Mouse (Mus musculus) midbrain, embryonic 14.5 days (tissue): Measurements from ENCODE around the gene Prrc2b. TPM values are rescaled to one million over a fixed set of nuclear protein-coding genes. Genes with fewer than 3 reads are reported as not detected.

Source experiments
- ATAC-seq: fragments of 200-750 bp; cut with Nextera tagmentation; 2 replicates; pipeline ENCODE4 v1.8.0; 2017; ENCODE audit warnings: moderate number of reproducible peaks, moderate library complexity; ENCODE audit not compliant: low FRiP score, low TSS enrichment
- DNase-seq: peaks from one replicate; pipeline ENCODE4 v3.0.0-alpha.2; 2015
- H3K27ac ChIP-seq: fragments of 300-500 bp; sonication (generic); replicated peaks from 2 replicates; pipeline ENCODE4 v1.5.1; 2014; ENCODE audit warnings: mild to moderate bottlenecking, low read depth, low read length, moderate library complexity
- H3K27me3 ChIP-seq: fragments of 300-500 bp; sonication (generic); 2 replicates; pipeline ENCODE4 v1.6.1; 2014; ENCODE audit warnings: low read length, control low read depth, mixed read lengths; ENCODE audit not compliant: control insufficient read depth, insufficient read depth
- H3K36me3 ChIP-seq: fragments of 300-500 bp; sonication (generic); 2 replicates; pipeline ENCODE4 v1.6.1; 2014; ENCODE audit warnings: low read length, control low read depth; ENCODE audit not compliant: control insufficient read depth, insufficient read depth
- H3K4me1 ChIP-seq: fragments of 300-500 bp; sonication (generic); 2 replicates; pipeline ENCODE4 v1.6.1; 2014; ENCODE audit warnings: mild to moderate bottlenecking, antibody characterized with exemption, low read length, control low read depth; ENCODE audit not compliant: control insufficient read depth, insufficient read depth
- H3K4me2 ChIP-seq: fragments of 300-500 bp; sonication (generic); 2 replicates; pipeline ENCODE4 v1.6.1; 2014; ENCODE audit warnings: mild to moderate bottlenecking, low read length, moderate library complexity
- H3K4me3 ChIP-seq: fragments of 300-500 bp; sonication (generic); replicated peaks from 2 replicates; pipeline ENCODE4 v1.5.1; 2014; ENCODE audit warnings: low read depth, low read length
- H3K9ac ChIP-seq: fragments of 300-500 bp; sonication (generic); replicated peaks from 2 replicates; pipeline ENCODE4 v1.6.1; 2014; ENCODE audit warnings: mild to moderate bottlenecking, low read length, moderate library complexity
- H3K9me3 ChIP-seq: fragments of 300-500 bp; sonication (generic); 2 replicates; pipeline ENCODE4 v1.6.1; 2016; ENCODE audit warnings: low read length, control low read depth, mixed read lengths; ENCODE audit not compliant: control insufficient read depth
- WGBS: fragments of 180-500 bp; shearing (Covaris S2); extraction: QIAGEN DNeasy Blood & Tissue Kit; methylation state at CpG from one replicate; pipeline ENCODE4 v1.1.7; 2014; 5-methylcytosine and 5-hydroxymethylcytosine counted together
- microRNA-seq: library from miRNA; unstranded; fragments of <30 nt; microRNA quantifications from one replicate; pipeline ENCODE4, GENCODE M21; 2016
- polyA plus RNA-seq: library from polyadenylated mRNA; unstranded; fragments of >200 nt; fragmentation: Nextera tagmentation; extraction: Ambion mirVana; gene quantifications from 2 replicates; pipeline ENCODE4 v1.2.1, GENCODE M21; 2014

Prrc2b gene
- polyA plus RNA-seq, 1 experiment from 2014 or later: 121 TPM

- WGBS: 1% methylated on average over 59 of the region's 59 CpGs
- DNase-seq (peak; percentile 94), ATAC-seq (peak; percentile 91)
- Histone ChIP-seq H3K4me1 (peaks cover 6% of the 10 kb centered on the region; the same call in 1 of the 2 replicates), H3K4me2 (peak within 1 kb of the TSS; percentile 78), H3K9ac (peak within 1 kb of the TSS; percentile 83), H3K4me3 (peak within 1 kb of the TSS; percentile 76), H3K9me3 (no peaks in the 10 kb centered on the region), H3K27ac (peak within 1 kb of the TSS; percentile 66), H3K27me3 (0 out of 2 replicates have a peak, but pooled peaks cover 2% of the 10 kb centered on the region), H3K36me3 (peaks cover 29% of the 10 kb centered on the region)
Measured at GRCm38 (mm10) chr2:32259657-32260417, 109.0 kb downstream of the Prrc2b start, which contains the start of gene Uck1. Gene Uck1 (minus strand): TSS chr2:32260159.

- H3K27ac ChIP-seq: peak overlapping the region; percentile 66; the same call in 1 of the 2 replicates
- 0 out of 2 replicates have a peak, but pooled peaks cover 2% of the 10 kb centered on the region for H3K27me3 ChIP-seq
- H3K9ac ChIP-seq: no peak overlapping the region
- peaks cover 28% of the 10 kb centered on the region for H3K36me3 ChIP-seq
- no peak for ATAC-seq
- H3K4me3 ChIP-seq: peak overlapping the region; percentile 76; the same call in 1 of the 2 replicates
- H3K4me1 ChIP-seq: peaks cover 6% of the 10 kb centered on the region; the same call in 1 of the 2 replicates
- peak overlapping the region; percentile 78 for H3K4me2 ChIP-seq
- H3K9me3 ChIP-seq: no peaks in the 10 kb centered on the region
- peak; percentile 55 for DNase-seq
- 23% methylated on average over 4 of the region's 4 CpGs for WGBS
Measured at GRCm38 (mm10) chr2:32260635-32261034, 109.8 kb downstream of the Prrc2b start.

- no peaks in the 10 kb centered on the region for H3K27me3 ChIP-seq
- no peaks in the 10 kb centered on the region for H3K4me1 ChIP-seq
- no peak overlapping the region for H3K27ac ChIP-seq
- 78% methylated on average over 3 of the region's 3 CpGs for WGBS
- H3K4me3 ChIP-seq: no peak overlapping the region
- no peaks in the 10 kb centered on the region for H3K9me3 ChIP-seq
- H3K4me2 ChIP-seq: no peak overlapping the region
- DNase-seq (no peak), ATAC-seq (no peak)
- H3K9ac ChIP-seq: no peak overlapping the region
- H3K36me3 ChIP-seq: peaks cover 37% of the 10 kb centered on the region
Measured at GRCm38 (mm10) chr2:32275823-32276222, 124.9 kb downstream of the Prrc2b start.

GRCm38 (mm10) chr2:32282289-32282688, 131.4 kb downstream of the Prrc2b start:
- Histone ChIP-seq H3K9ac (no peak overlapping the region), H3K9me3 (no peaks in the 10 kb centered on the region), H3K4me2 (no peak overlapping the region), H3K27ac (no peak overlapping the region), H3K27me3 (no peaks in the 10 kb centered on the region), H3K4me1 (peaks cover 7% of the 10 kb centered on the region), H3K4me3 (no peak overlapping the region), H3K36me3 (peaks cover 78% of the 10 kb centered on the region)
- DNase-seq (no peak), ATAC-seq (no peak)
- 89% methylated on average over 2 of the region's 2 CpGs for WGBS

- 93% methylated on average over 1 of the region's 1 CpGs for WGBS
- Histone ChIP-seq H3K4me1 (peaks cover 7% of the 10 kb centered on the region), H3K27ac (no peak overlapping the region), H3K4me3 (no peak overlapping the region), H3K27me3 (no peaks in the 10 kb centered on the region), H3K9ac (no peak overlapping the region), H3K4me2 (no peak overlapping the region), H3K9me3 (no peaks in the 10 kb centered on the region), H3K36me3 (peaks cover 74% of the 10 kb centered on the region)
- no peak for ATAC-seq
- peak; percentile 66 for DNase-seq
Measured at GRCm38 (mm10) chr2:32282727-32283126, 131.8 kb downstream of the Prrc2b start.

- WGBS: 96% methylated on average over 3 of the region's 3 CpGs
- no peak overlapping the region for H3K4me2 ChIP-seq
Measured at GRCm38 (mm10) chr2:32283986-32284385, 133.1 kb downstream of the Prrc2b start.

More at GRCm38 (mm10) chr2:32283986-32284385, 133.1 kb downstream of the Prrc2b start:
- Histone ChIP-seq H3K4me1 (peaks cover 10% of the 10 kb centered on the region), H3K27ac (no peak overlapping the region), H3K27me3 (no peaks in the 10 kb centered on the region), H3K36me3 (peaks cover 61% of the 10 kb centered on the region), H3K9ac (no peak overlapping the region), H3K9me3 (no peaks in the 10 kb centered on the region), H3K4me3 (no peak overlapping the region)
- ATAC-seq (no peak), DNase-seq (no peak)

Small RNAs within 50 kb of the gene (microRNA-seq; reads per million reads assigned to microRNA genes)
- not detected for gene Gm27805

Other genes with a start within 250 kb of the Prrc2b start
- 24.2 and 34.7 TPM in 2 replicates for gene Aif1l, start 200.9 kb upstream of the Prrc2b start, polyA plus RNA-seq
- 48.2 and 59.9 TPM in 2 replicates for gene Nup214, start 176.6 kb upstream of the Prrc2b start, polyA plus RNA-seq
- gene Fam78a, start 66.2 kb upstream of the Prrc2b start, polyA plus RNA-seq: 0.50 and 0.59 TPM in 2 replicates
- gene Plpp7, start 55.6 kb upstream of the Prrc2b start, polyA plus RNA-seq: 21.6 and 24.4 TPM in 2 replicates
- 28.3 and 33.2 TPM in 2 replicates for gene Pomt1, start 85.5 kb downstream of the Prrc2b start, polyA plus RNA-seq
- 89.6 and 96.1 TPM in 2 replicates for gene Uck1, start 109.1 kb downstream of the Prrc2b start, polyA plus RNA-seq
- gene Golga2, start 136.3 kb downstream of the Prrc2b start, polyA plus RNA-seq: 22.5 and 26.1 TPM in 2 replicates
- 169 and 339 TPM in 2 replicates for gene Swi5, start 137.0 kb downstream of the Prrc2b start, polyA plus RNA-seq
- 46.4 and 54.1 TPM in 2 replicates for gene Ciz1, start 201.2 kb downstream of the Prrc2b start, polyA plus RNA-seq
- gene Dnm1, start 202.3 kb downstream of the Prrc2b start, polyA plus RNA-seq: 90.6 and 103 TPM in 2 replicates
- gene 1110008P14Rik, start 230.9 kb downstream of the Prrc2b start, polyA plus RNA-seq: 107 and 153 TPM in 2 replicates
- gene Lcn2, start 237.2 kb downstream of the Prrc2b start, polyA plus RNA-seq: not detected in 2 replicates
- gene Ptges2, start 244.8 kb downstream of the Prrc2b start, polyA plus RNA-seq: 46.2 and 64.4 TPM in 2 replicates